Mouse (Mus musculus) forebrain, embryonic 14.5 days (tissue): Measurements from ENCODE around the gene Lta. TPM values are rescaled to one million over a fixed set of nuclear protein-coding genes. Genes with fewer than 3 reads are reported as not detected.

Source experiments
- ATAC-seq: fragments of 200-750 bp; cut with Nextera tagmentation; 2 replicates; pipeline ENCODE4 v1.8.0; 2017; ENCODE audit warnings: mild to moderate bottlenecking, moderate library complexity
- DNase-seq: peaks from one replicate; pipeline ENCODE4 v3.0.0-alpha.2; 2015; ENCODE audit warnings: low spot score
- H3K27ac ChIP-seq: fragments of 300-500 bp; sonication (generic); 2 replicates; pipeline ENCODE4 v1.5.1; 2014; ENCODE audit warnings: low read depth, mild to moderate bottlenecking, control low read depth, low read length, moderate library complexity
- H3K27me3 ChIP-seq: fragments of 300-500 bp; sonication (generic); replicated peaks from 2 replicates; pipeline ENCODE4 v1.6.1; 2014; ENCODE audit warnings: low read length, control low read depth, mixed read lengths; ENCODE audit not compliant: control insufficient read depth, insufficient read depth
- H3K36me3 ChIP-seq: fragments of 300-500 bp; sonication (generic); 2 replicates; pipeline ENCODE4 v1.6.1; 2014; ENCODE audit warnings: low read length, control low read depth; ENCODE audit not compliant: control insufficient read depth, insufficient read depth
- H3K4me1 ChIP-seq: fragments of 300-500 bp; sonication (generic); 2 replicates; pipeline ENCODE4 v1.6.1; 2014; ENCODE audit warnings: antibody characterized with exemption, low read length, control low read depth; ENCODE audit not compliant: control insufficient read depth, insufficient read depth
- H3K4me2 ChIP-seq: fragments of 300-500 bp; sonication (generic); 2 replicates; pipeline ENCODE4 v1.6.1; 2014; ENCODE audit warnings: mild to moderate bottlenecking, control low read depth, low read length
- H3K4me3 ChIP-seq: fragments of 300-500 bp; sonication (generic); 2 replicates; pipeline ENCODE4 v1.5.1; 2014; ENCODE audit warnings: low read depth, low read length, control low read depth
- H3K9ac ChIP-seq: fragments of 300-500 bp; sonication (generic); 2 replicates; pipeline ENCODE4 v1.6.1; 2014; ENCODE audit warnings: mild to moderate bottlenecking, low read length, control low read depth, moderate library complexity
- H3K9me3 ChIP-seq: fragments of 300-500 bp; sonication (generic); replicated peaks from 2 replicates; pipeline ENCODE4 v1.6.1; 2016; ENCODE audit warnings: low read length, control low read depth, mixed read lengths; ENCODE audit not compliant: control insufficient read depth
- WGBS: fragments of 180-500 bp; shearing (Covaris S2); extraction: QIAGEN DNeasy Blood & Tissue Kit; methylation state at CpG from one replicate; pipeline ENCODE4 v1.1.7; 2014; 5-methylcytosine and 5-hydroxymethylcytosine counted together
- polyA plus RNA-seq: library from polyadenylated mRNA; unstranded; fragments of >200 nt; fragmentation: Nextera tagmentation; extraction: Ambion mirVana; gene quantifications from 2 replicates; pipeline ENCODE4 v1.2.1, GENCODE M21; 2014

Gene Lta
- polyA plus RNA-seq, 1 experiment from 2014 or later = 0.13 TPM

GRCm38 (mm10) chr17:35201787-35202186 is 3.4 kb downstream of the Lta start, which contains the start of gene Tnf:
Tnf (minus strand) TSS chr17:35202007.
- peaks cover 5% of the 10 kb centered on the region for H3K27me3 ChIP-seq
- 43% methylated on average over 13 of the region's 13 CpGs for WGBS
- H3K27ac ChIP-seq = no peak within 1 kb of the TSS

GRCm38 (mm10) chr17:35201128-35201527 is 4.0 kb downstream of the Lta start:
- no peak overlapping the region for H3K27ac ChIP-seq
- H3K4me3 ChIP-seq = no peak overlapping the region
- H3K27me3 ChIP-seq = peaks cover 11% of the 10 kb centered on the region
- H3K9me3 ChIP-seq = no peaks in the 10 kb centered on the region
- peaks cover under 1% of the 10 kb centered on the region; the same call in 1 of the 2 replicates for H3K4me1 ChIP-seq
- H3K9ac ChIP-seq = no peak overlapping the region
- DNase-seq (no peak), ATAC-seq (no peak)
- H3K36me3 ChIP-seq = no peaks in the 10 kb centered on the region
- H3K4me2 ChIP-seq = no peak overlapping the region
- WGBS = 81% methylated on average over 11 of the region's 11 CpGs

More at GRCm38 (mm10) chr17:35201787-35202186, 3.4 kb downstream of the Lta start, which contains the start of gene Tnf:
- Histone ChIP-seq H3K4me2 (no peak within 1 kb of the TSS), H3K4me1 (no peaks in the 10 kb centered on the region), H3K9me3 (no peaks in the 10 kb centered on the region), H3K36me3 (no peaks in the 10 kb centered on the region), H3K4me3 (no peak within 1 kb of the TSS), H3K9ac (no peak within 1 kb of the TSS)
- ATAC-seq (no peak), DNase-seq (no peak)

- WGBS = 88% methylated on average over 11 of the region's 11 CpGs
- Histone ChIP-seq H3K9ac (no peak overlapping the region), H3K27ac (no peak overlapping the region), H3K4me1 (peaks cover 7% of the 10 kb centered on the region), H3K36me3 (no peaks in the 10 kb centered on the region), H3K27me3 (peaks cover 17% of the 10 kb centered on the region), H3K9me3 (no peaks in the 10 kb centered on the region), H3K4me2 (no peak overlapping the region), H3K4me3 (no peak overlapping the region)
- ATAC-seq (no peak), DNase-seq (no peak)
Observed at GRCm38 (mm10) chr17:35200398-35200797, 4.8 kb downstream of the Lta start.

- H3K4me2 ChIP-seq = no peak overlapping the region
- H3K9ac ChIP-seq = no peak overlapping the region
- DNase-seq (no peak), ATAC-seq (no peak)
- no peak overlapping the region for H3K27ac ChIP-seq
- H3K27me3 ChIP-seq = peaks cover 25% of the 10 kb centered on the region
- no peak overlapping the region for H3K4me3 ChIP-seq
- H3K36me3 ChIP-seq = no peaks in the 10 kb centered on the region
- no peaks in the 10 kb centered on the region for H3K9me3 ChIP-seq
- H3K4me1 ChIP-seq = peaks cover 10% of the 10 kb centered on the region
- WGBS = 15% methylated on average over 8 of the region's 8 CpGs
Observed at GRCm38 (mm10) chr17:35198946-35199345, 6.2 kb downstream of the Lta start.

GRCm38 (mm10) chr17:35198029-35198428 is 7.1 kb downstream of the Lta start:
- Histone ChIP-seq H3K9me3 (no peaks in the 10 kb centered on the region), H3K27ac (no peak overlapping the region), H3K4me3 (no peak overlapping the region), H3K4me1 (peaks cover 10% of the 10 kb centered on the region), H3K27me3 (peaks cover 25% of the 10 kb centered on the region), H3K9ac (no peak overlapping the region), H3K4me2 (no peak overlapping the region), H3K36me3 (no peaks in the 10 kb centered on the region)
- whole genome bisulfite sequencing = 69% methylated on average over 7 of the region's 7 CpGs
- no peak for ATAC-seq
- DNase-seq = no peak

GRCm38 (mm10) chr17:35197126-35197525 is 8.0 kb downstream of the Lta start:
- Histone ChIP-seq H3K27me3 (peaks cover 25% of the 10 kb centered on the region), H3K4me1 (peaks cover 10% of the 10 kb centered on the region), H3K36me3 (no peaks in the 10 kb centered on the region), H3K9me3 (no peaks in the 10 kb centered on the region), H3K4me2 (no peak overlapping the region), H3K9ac (no peak overlapping the region), H3K4me3 (no peak overlapping the region), H3K27ac (no peak overlapping the region)
- DNase-seq (no peak), ATAC-seq (no peak)
- WGBS = 38% methylated on average over 5 of the region's 6 CpGs

GRCm38 (mm10) chr17:35196321-35196641 is 8.9 kb downstream of the Lta start:
- no peak overlapping the region for H3K9ac ChIP-seq
- H3K36me3 ChIP-seq = no peaks in the 10 kb centered on the region
- peaks cover 25% of the 10 kb centered on the region for H3K27me3 ChIP-seq
- H3K4me2 ChIP-seq = peak overlapping the region; percentile 60
- 33% methylated on average over 9 of the region's 9 CpGs for WGBS
- DNase-seq (no peak), ATAC-seq (no peak)
- no peak overlapping the region for H3K27ac ChIP-seq
- peaks cover 10% of the 10 kb centered on the region for H3K4me1 ChIP-seq
- peak overlapping the region; percentile 31; the same call in 1 of the 2 replicates for H3K4me3 ChIP-seq
- H3K9me3 ChIP-seq = no peaks in the 10 kb centered on the region

- H3K27me3 ChIP-seq = peaks cover 25% of the 10 kb centered on the region
- 2% methylated on average over 66 of the region's 66 CpGs for WGBS
- peak overlapping the region; percentile 31 for H3K4me3 ChIP-seq
- ATAC-seq (peak; percentile 90), DNase-seq (peak; percentile 75)
- H3K36me3 ChIP-seq = no peaks in the 10 kb centered on the region
- peaks cover 10% of the 10 kb centered on the region for H3K4me1 ChIP-seq
- H3K4me2 ChIP-seq = peak overlapping the region; percentile 60
- no peaks in the 10 kb centered on the region for H3K9me3 ChIP-seq
- no peak overlapping the region for H3K27ac ChIP-seq
- peak overlapping the region; percentile 43; the same call in 1 of the 2 replicates for H3K9ac ChIP-seq
Observed at GRCm38 (mm10) chr17:35195631-35196320, 9.4 kb downstream of the Lta start.

- no peaks in the 10 kb centered on the region for H3K9me3 ChIP-seq
- H3K36me3 ChIP-seq = no peaks in the 10 kb centered on the region
- DNase-seq (no peak), ATAC-seq (peak; percentile 42)
- peak overlapping the region; percentile 31 for H3K4me3 ChIP-seq
- peak overlapping the region; percentile 60 for H3K4me2 ChIP-seq
- WGBS = 48% methylated on average over 19 of the region's 19 CpGs
- H3K9ac ChIP-seq = peak overlapping the region; percentile 43; the same call in 1 of the 2 replicates
- peaks cover 25% of the 10 kb centered on the region for H3K27me3 ChIP-seq
- peaks cover 10% of the 10 kb centered on the region for H3K4me1 ChIP-seq
- no peak overlapping the region for H3K27ac ChIP-seq
Observed at GRCm38 (mm10) chr17:35194844-35195630, 10.1 kb downstream of the Lta start.
